Mouse (Mus musculus) MEL (cell line): Measurements from ENCODE around the gene Pikfyve. TPM values are rescaled to one million over a fixed set of nuclear protein-coding genes. Genes with fewer than 3 reads are reported as not detected.

Source experiments
- DNase-seq: peaks from one replicate; pipeline ENCODE4 v3.0.0; 2011; ENCODE audit warnings: low read depth, low spot score
- H3K27ac ChIP-seq: 2 replicates; pipeline ENCODE4 v1.5.1; 2012; ENCODE audit warnings: low read depth, mild to moderate bottlenecking, control low read depth, low read length, moderate library complexity; ENCODE audit not compliant: control insufficient read depth
- H3K27me3 ChIP-seq, 2 experiments: fragments of 150-350 bp in 1 of 2; sonication (generic) in 1 of 2; 2 replicates each; pipeline ENCODE4 v1.6.1; 2012; ENCODE audit warnings: low read length in 2 of 2, mild to moderate bottlenecking in 2 of 2, improper control_type of control experiment in 1 of 2, moderate library complexity in 1 of 2; ENCODE audit not compliant: insufficient read depth in 2 of 2, control insufficient read depth in 1 of 2
- H3K36me3 ChIP-seq, 2 experiments: 2 replicates each; pipeline ENCODE4 v1.6.1; 2012 to 2014; ENCODE audit warnings: low read length in 2 of 2, improper control_type of control experiment in 1 of 2, inconsistent platforms in 1 of 2, mild to moderate bottlenecking in 1 of 2; ENCODE audit not compliant: insufficient read depth in 2 of 2, control insufficient read depth in 1 of 2
- H3K4me1 ChIP-seq, 2 experiments: fragments of 150-350 bp in 1 of 2; sonication (generic) in 1 of 2; 2 replicates each; pipeline ENCODE4 v1.6.1; 2012; ENCODE audit warnings: low read length in 2 of 2, improper control_type of control experiment in 1 of 2, mild to moderate bottlenecking in 1 of 2; ENCODE audit not compliant: insufficient read depth in 2 of 2, control insufficient read depth in 1 of 2
- H3K4me3 ChIP-seq, 2 experiments: fragments of 150-350 bp in 1 of 2; sonication (generic) in 1 of 2; 2 replicates each; pipeline ENCODE4 v1.5.1; 2012; ENCODE audit warnings: low read depth in 2 of 2, low read length in 2 of 2, mild to moderate bottlenecking in 2 of 2, moderate library complexity in 2 of 2, control low read depth in 1 of 2, improper control_type of control experiment in 1 of 2; ENCODE audit not compliant: control insufficient read depth in 1 of 2, insufficient read depth in 1 of 2
- H3K79me2 ChIP-seq: 2 replicates; pipeline ENCODE4 v1.6.1; 2012; ENCODE audit warnings: mild to moderate bottlenecking, low read length, moderate library complexity; ENCODE audit not compliant: control insufficient read depth, poor library complexity, insufficient read depth
- H3K9ac ChIP-seq: 2 replicates; pipeline ENCODE4 v1.6.1; 2012; ENCODE audit warnings: low read depth, mild to moderate bottlenecking, control low read depth, low read length, moderate library complexity; ENCODE audit not compliant: control insufficient read depth, poor library complexity, severe bottlenecking
- H3K9me3 ChIP-seq: fragments of 150-350 bp; sonication (generic); replicated peaks from 2 replicates; pipeline ENCODE4 v1.6.1; 2012; ENCODE audit warnings: mild to moderate bottlenecking, low read length, improper control_type of control experiment, moderate library complexity; ENCODE audit not compliant: insufficient read depth
- CHD1 ChIP-seq: IDR thresholded peaks from 2 replicates; pipeline ENCODE4 v1.6.1; 2012; ENCODE audit warnings: low read depth, mild to moderate bottlenecking, inconsistent platforms, low read length, improper control_type of control experiment
- CTCF ChIP-seq, 3 experiments: IDR thresholded peaks in 2 of 3; conservative IDR thresholded peaks in 1 of 3; 2 replicates each; pipeline ENCODE4 v1.5.1; 2011 to 2012; ENCODE audit warnings: low read length in 3 of 3, low read depth in 2 of 3, mild to moderate bottlenecking in 2 of 3, improper control_type of control experiment in 1 of 3, inconsistent platforms in 1 of 3, mixed read lengths in 1 of 3, moderate library complexity in 1 of 3; ENCODE audit not compliant: control insufficient read depth in 1 of 3, insufficient read depth in 1 of 3, poor library complexity in 1 of 3, severe bottlenecking in 1 of 3
- ELF1 ChIP-seq: IDR thresholded peaks from 2 replicates; pipeline ENCODE4 v1.6.1; 2014; ENCODE audit warnings: low read depth, mild to moderate bottlenecking, inconsistent platforms, low read length, improper control_type of control experiment, moderate library complexity
- EP300 ChIP-seq, 2 experiments: IDR thresholded peaks; 2 replicates each; pipeline ENCODE4 v1.6.1; 2011; ENCODE audit warnings: improper control_type of control experiment in 2 of 2, low read length in 2 of 2, low read depth in 1 of 2, mild to moderate bottlenecking in 1 of 2
- ETS1 ChIP-seq: IDR thresholded peaks from 2 replicates; pipeline ENCODE4 v1.6.1; 2012; ENCODE audit warnings: low read depth, mild to moderate bottlenecking, inconsistent platforms, low read length, improper control_type of control experiment, moderate library complexity
- GABPA ChIP-seq: IDR thresholded peaks from 2 replicates; pipeline ENCODE4 v1.6.1; 2012; ENCODE audit warnings: low read depth, mild to moderate bottlenecking, inconsistent platforms, low read length, improper control_type of control experiment, moderate library complexity
- JUND ChIP-seq: IDR thresholded peaks from 2 replicates; pipeline ENCODE4 v1.6.1; 2011; ENCODE audit warnings: low read depth, mild to moderate bottlenecking, improper control_type of control experiment, low read length
- KAT2A ChIP-seq: conservative IDR thresholded peaks from 2 replicates; pipeline ENCODE4 v1.6.1; 2012; ENCODE audit warnings: low read depth, low read length, improper control_type of control experiment, inconsistent platforms
- MYC ChIP-seq: IDR thresholded peaks from 2 replicates; pipeline ENCODE4 v1.6.1; 2011; ENCODE audit warnings: low read depth, mild to moderate bottlenecking, low read length, improper control_type of control experiment, moderate library complexity
- NELFE ChIP-seq: IDR thresholded peaks from 2 replicates; pipeline ENCODE4 v1.6.1; 2011; ENCODE audit warnings: low read depth, low read length, improper control_type of control experiment
- POLR2A ChIP-seq, 2 experiments: IDR thresholded peaks; 2 replicates each; pipeline ENCODE4 v1.6.1; 2011 to 2012; ENCODE audit warnings: low read length in 2 of 2, mild to moderate bottlenecking in 2 of 2, control low read depth in 1 of 2, improper control_type of control experiment in 1 of 2, low read depth in 1 of 2, moderate library complexity in 1 of 2; ENCODE audit not compliant: control insufficient read depth in 1 of 2, insufficient read depth in 1 of 2, poor library complexity in 1 of 2
- POLR2AphosphoS5 ChIP-seq: IDR thresholded peaks from 2 replicates; pipeline ENCODE4 v1.6.1; 2012; ENCODE audit warnings: low read depth, borderline replicate concordance, mild to moderate bottlenecking, inconsistent platforms, low read length, moderate library complexity, mixed read lengths
- RAD21 ChIP-seq: IDR thresholded peaks from 2 replicates; pipeline ENCODE4 v1.6.1; 2011; ENCODE audit warnings: mild to moderate bottlenecking, low read depth, low read length, improper control_type of control experiment
- SIN3A ChIP-seq: IDR thresholded peaks from 2 replicates; pipeline ENCODE4 v1.6.1; 2012; ENCODE audit warnings: low read length, improper control_type of control experiment, inconsistent platforms
- SMC3 ChIP-seq: IDR thresholded peaks from 2 replicates; pipeline ENCODE4 v1.6.1; 2011; ENCODE audit warnings: low read depth, low read length, improper control_type of control experiment
- UBTF ChIP-seq: IDR thresholded peaks from 2 replicates; pipeline ENCODE4 v1.6.1; 2012; ENCODE audit warnings: low read depth, mild to moderate bottlenecking, inconsistent platforms, low read length, improper control_type of control experiment, moderate library complexity, borderline replicate concordance; ENCODE audit not compliant: insufficient read depth
- USF1 ChIP-seq: IDR thresholded peaks from 2 replicates; pipeline ENCODE4 v1.6.1; 2014; ENCODE audit warnings: low read depth, mild to moderate bottlenecking, inconsistent platforms, low read length, improper control_type of control experiment, moderate library complexity
- ZC3H11A ChIP-seq: IDR thresholded peaks from 2 replicates; pipeline ENCODE4 v1.6.1; 2012; ENCODE audit warnings: low read depth, mild to moderate bottlenecking, inconsistent platforms, low read length, improper control_type of control experiment
- ZKSCAN1 ChIP-seq: IDR thresholded peaks from 2 replicates; pipeline ENCODE4 v1.6.1; 2012; ENCODE audit warnings: low read depth, mild to moderate bottlenecking, inconsistent platforms, low read length, improper control_type of control experiment, moderate library complexity
- polyA plus RNA-seq, 2 experiments: library from polyadenylated mRNA; stranded (reverse) in 1 of 2; unstranded in 1 of 2; fragments of >175 nt in 1 of 2; fragments of >200 nt in 1 of 2; gene quantifications; 2 replicates each; pipeline versions ENCODE4 v1.2.1 to v1.2.4; 2012; ENCODE audit warnings: low replicate concordance in 2 of 2, low read depth in 1 of 2; ENCODE audit not compliant: insufficient read length in 2 of 2, insufficient read depth in 1 of 2, missing spikeins in 1 of 2
- total RNA-seq: library from RNA; depleted of rRNA; stranded (reverse); fragments of 300-350 nt; gene quantifications from 2 replicates; pipeline ENCODE4 v1.2.3, GENCODE M21; 2012

The Pikfyve gene
- total and polyA plus RNA-seq, 3 experiments: 11.5 to 13.3 TPM; not detected in 1

- H3K27me3 ChIP-seq: no peaks in the 10 kb centered on the region
- H3K9me3 ChIP-seq: no peaks in the 10 kb centered on the region
- no peak overlapping the region for H3K9ac ChIP-seq
- no peak overlapping the region for H3K27ac ChIP-seq
- no peaks in the 10 kb centered on the region for H3K79me2 ChIP-seq
- TF ChIP-seq ZKSCAN1 (no peak), POLR2A (IDR thresholded peaks at IDR 0.05; ENCODE audit: control insufficient read depth in 1 of 2, insufficient read depth in 1 of 2, low read depth in 1 of 2, low read length in 2 of 2, poor library complexity in 1 of 2) (no peak), CHD1 (no peak), MYC (no peak), KAT2A (no peak), NELFE (no peak), ETS1 (no peak), ZC3H11A (no peak), GABPA (no peak), UBTF (no peak), EP300 (IDR thresholded peaks at IDR 0.05; ENCODE audit: low read depth in 1 of 2, low read length in 2 of 2) (no peak), SMC3 (no peak)
- H3K4me3 ChIP-seq: no peak overlapping the region
- no peaks in the 10 kb centered on the region; a peak in 1 of 4 replicates for H3K36me3 ChIP-seq
- no peak for DNase-seq
- no peaks in the 10 kb centered on the region; a peak in 1 of 4 replicates for H3K4me1 ChIP-seq
Observed at GRCm38 (mm10) chr1:65280461-65280860, 94.0 kb downstream of the Pikfyve start.

DNA sequence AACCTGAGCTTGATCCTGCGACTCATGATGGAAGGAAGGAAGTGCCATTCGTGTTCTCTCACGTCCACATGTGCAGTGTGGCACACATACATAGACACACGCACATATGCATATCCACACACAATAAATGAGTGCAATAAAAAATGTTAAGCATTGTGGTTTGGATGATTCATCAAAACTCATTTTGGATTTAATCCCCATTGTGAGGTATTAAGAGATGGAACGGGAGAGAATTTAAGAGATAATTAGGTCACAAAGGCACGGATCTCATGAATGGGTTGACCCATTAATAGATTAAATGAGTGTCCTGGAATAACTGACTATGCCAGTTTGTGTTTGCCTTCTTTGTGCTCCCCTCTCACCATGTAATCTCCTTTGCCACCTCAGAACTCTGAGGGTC, 95.3 kb downstream of the Pikfyve start, which contains the start of gene Pth2r:
Pth2r (plus strand) TSS at position 301 of the 400 bp plus-strand sequence.
- no peak within 1 kb of the TSS for H3K9ac ChIP-seq
- H3K4me3 ChIP-seq: no peak within 1 kb of the TSS
- no peak within 1 kb of the TSS for H3K27ac ChIP-seq
- no peaks in the 10 kb centered on the region for H3K79me2 ChIP-seq
- TF ChIP-seq ETS1: no peak
- TF ChIP-seq SIN3A: no peak
- TF ChIP-seq POLR2AphosphoS5: no peak
- TF ChIP-seq ZKSCAN1: no peak
- no peak for TF ChIP-seq NELFE
- TF ChIP-seq ELF1: no peak
- TF ChIP-seq USF1: no peak
- no peak for TF ChIP-seq CTCF (IDR thresholded peaks at IDR 0.05 in 2 of 3, conservative IDR thresholded peaks at IDR 0.05 in 1 of 3; ENCODE audit: control insufficient read depth in 1 of 3, insufficient read depth in 1 of 3, low read depth in 2 of 3, low read length in 3 of 3, poor library complexity in 1 of 3, severe bottlenecking in 1 of 3)
- no peak for TF ChIP-seq JUND
- TF ChIP-seq RAD21: no peak
- H3K36me3 ChIP-seq: no peaks in the 10 kb centered on the region; a peak in 1 of 4 replicates
- no peaks in the 10 kb centered on the region; a peak in 1 of 4 replicates for H3K4me1 ChIP-seq
- no peak for DNase-seq
- H3K9me3 ChIP-seq: no peaks in the 10 kb centered on the region
- no peaks in the 10 kb centered on the region for H3K27me3 ChIP-seq
